Mouse (Mus musculus) c-Kit-negative CD71-positive TER-119-positive erythroid progenitor cells, embryonic 14.5 days (primary cell): ENCODE data around the gene Mogs.
A peak's percentile ranks its signal among the peaks of the same experiment; 100 is the strongest.

Experiments used
- DNase-seq: peaks from one replicate; pipeline ENCODE4 v3.0.0-alpha.2; 2013; ENCODE audit warnings: low read depth, low spot score

Mogs gene

DNA sequence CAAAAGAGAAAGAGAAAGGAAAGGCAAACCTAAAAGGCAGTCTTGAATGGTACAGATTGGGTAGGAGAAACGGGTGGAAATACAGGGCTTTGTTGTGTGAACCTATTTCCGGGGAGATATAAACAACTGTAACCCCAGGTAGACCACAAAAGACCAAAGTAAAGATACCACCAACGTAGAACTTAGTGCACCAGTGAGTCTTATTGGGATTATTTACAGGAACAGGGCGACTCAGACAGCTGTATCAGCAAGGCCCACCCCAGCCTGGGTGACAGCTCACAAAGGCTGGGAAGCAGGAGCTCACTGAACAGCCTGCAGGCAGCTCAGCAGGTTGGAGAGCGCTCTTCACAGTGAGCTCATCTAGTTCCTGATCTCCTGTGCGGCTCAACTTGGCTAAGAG is 19.3 kb upstream of the Mogs start:
- DNase-seq, result no peak

DNA sequence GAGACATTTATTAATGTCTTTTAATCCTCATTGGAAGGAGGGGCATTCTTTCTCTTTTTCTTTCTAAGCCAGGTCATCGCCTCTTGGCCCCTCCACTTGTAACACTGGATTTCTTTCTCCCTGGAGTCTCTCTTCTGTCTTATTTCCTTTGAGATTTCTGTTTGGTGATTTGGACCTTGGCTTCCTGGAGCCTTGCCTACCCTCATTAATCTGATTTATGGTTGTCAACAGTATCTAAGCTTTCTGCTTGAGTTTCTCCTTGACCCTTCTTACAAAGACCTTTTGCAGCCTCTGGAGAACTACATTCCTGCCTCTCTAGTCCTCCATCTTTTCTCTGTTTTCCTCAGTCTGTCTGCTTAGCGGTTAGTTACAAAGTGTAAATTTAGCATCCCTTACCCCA is 16.9 kb upstream of the Mogs start:
- DNase-seq, result no peak

DNA sequence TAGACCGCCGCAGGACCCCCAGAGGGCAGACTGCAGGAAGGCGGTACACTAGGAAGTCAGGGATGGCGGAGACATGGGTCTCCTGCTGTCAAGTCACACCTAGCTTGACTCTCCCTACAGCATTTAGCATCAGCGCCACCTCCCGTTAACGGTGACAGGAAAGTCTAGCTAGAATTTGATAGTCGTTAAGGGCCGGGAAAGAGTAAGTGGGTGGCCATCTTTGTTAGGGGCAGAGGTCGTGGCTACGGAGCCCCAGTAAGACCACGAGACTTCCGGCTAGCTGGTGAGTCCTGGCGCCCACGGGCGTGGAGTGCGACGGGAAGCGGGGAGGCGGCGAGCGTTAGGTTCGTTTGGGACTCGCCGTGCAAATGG is 14.0 kb upstream of the Mogs start, which contains the start of the genes Ccdc142 and Gm42688:
Gene Ccdc142, plus strand, starts transcription at position 286 of the 372 bp plus-strand sequence.
Gene Gm42688, plus strand, starts transcription at position 302 of the 372 bp plus-strand sequence.
- no peak for DNase-seq

DNA sequence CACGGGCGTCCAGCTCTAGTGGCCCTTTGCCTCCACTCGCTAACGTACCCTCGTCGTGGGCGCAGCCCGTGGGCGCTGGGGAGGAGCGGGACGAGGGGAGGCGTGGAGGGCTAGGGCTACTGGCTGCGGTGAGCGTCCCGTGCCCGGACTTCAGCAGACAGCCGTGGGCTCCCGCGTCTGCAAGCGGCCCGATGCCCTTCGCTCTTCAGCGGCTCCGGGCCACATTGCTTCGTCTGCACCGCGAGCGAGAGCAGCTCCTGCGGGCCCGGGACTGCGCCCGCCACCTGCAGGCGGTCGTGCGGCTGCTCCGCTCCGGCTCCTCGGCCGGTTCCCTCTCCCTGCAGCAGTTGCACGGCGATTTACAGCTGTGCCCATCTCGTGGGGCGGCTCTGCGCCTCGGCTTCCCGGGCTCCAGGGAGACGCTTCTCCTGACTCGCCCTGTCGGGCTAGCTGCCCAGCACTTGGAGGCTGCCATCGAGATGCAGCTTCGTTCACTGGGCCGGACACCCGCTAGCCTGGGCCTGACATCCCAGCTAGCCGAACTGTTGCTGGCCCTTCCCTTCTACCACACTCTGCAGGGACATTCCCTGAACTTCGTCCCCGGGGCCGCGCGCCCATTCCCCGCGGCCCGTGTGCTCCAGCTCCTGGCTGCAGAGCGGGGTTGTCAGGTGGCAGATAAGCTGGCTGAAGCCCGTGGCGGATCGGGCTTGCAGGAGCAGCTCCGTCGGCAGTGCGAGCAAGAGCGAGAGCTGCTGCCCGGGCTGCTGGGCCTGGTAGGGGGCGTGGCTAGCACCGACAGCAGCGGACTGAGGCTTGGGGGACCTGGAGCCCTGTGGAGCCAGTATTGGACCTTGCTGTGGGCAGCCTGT is 13.4 kb upstream of the Mogs start:
- no peak for DNase-seq

DNA sequence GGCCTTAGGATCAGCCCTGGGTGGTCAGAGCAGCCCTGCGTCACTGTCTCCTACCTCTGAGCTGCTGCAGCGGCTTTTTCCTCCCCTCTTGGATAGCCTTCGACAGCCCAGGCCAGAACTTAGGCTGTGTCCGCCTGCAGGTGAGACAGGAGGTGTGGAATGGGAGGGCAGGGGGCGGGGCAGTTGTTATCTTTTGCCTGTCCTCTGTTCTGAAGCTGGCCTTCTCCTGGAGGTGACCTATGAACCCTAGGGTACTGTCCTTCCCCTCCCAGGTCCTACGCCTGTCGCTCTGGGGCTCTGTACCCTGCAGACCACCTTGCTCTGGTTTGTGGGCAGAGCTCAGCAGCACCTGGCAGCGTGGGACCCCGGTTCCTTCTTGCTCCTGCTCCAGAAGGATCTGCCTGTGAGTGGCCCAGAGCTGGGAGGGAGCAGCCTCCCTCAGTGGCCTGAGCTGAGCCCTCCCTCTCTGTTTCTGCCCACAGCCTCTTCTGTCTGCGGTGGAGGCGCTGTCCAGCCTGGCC is 12.1 kb upstream of the Mogs start:
- no peak for DNase-seq

DNA sequence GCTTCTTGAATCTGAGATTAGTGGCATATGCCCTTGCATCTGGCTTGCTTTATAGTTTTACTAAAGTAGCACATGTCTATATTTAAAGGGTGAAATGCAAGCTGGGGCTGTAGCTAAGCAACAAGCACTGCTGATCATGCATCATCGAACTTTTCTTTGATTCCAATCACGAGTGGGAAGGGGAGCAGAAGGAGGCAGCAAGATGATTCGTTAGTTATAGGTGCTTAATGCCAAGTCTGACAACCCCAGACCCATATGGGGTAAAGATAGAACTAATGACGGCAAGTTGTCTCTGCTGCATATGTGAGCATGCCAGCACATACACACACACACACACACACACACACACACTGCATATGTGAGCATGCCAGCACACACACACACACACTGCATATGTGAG is 11.1 kb upstream of the Mogs start:
- DNase-seq, result no peak

DNA sequence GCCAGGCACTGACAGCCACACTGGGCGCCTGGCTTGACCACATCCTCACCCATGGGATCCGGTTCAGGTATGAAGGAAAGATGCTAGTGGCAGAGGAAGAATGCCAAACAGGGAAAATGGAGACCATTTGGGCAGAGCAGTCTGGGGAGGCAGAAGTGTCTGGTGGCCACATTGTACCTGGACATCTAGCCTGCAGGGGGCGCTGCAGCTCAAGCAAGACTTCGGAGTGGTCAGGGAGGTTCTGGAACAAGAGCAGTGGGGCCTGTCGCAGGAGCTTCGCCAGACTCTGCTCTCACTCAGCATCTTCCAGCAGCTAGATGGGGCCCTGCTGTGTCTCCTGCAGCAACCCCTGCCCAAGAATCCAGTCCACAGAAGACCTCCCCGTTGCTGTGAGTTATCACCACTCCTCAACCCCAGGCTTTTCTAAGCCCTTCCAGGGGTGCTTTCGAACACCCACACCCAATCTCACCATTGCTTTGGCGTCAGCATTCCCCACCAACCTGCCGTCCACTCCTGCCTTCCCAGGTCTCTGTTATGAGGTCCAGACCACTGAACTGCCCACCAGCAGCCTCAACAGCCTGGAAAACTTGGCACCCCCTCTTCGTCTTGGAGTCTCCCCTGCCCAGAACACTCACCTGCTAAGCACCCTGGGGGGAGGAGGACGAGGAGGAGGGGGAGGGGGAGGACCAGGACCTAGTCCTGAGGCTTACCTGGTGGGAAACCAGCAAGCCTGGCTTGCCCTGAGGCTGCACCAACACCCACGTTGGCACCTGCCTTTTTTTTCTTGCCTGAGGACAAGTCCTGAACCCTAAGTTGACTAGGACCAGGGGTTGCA is 7.5 kb upstream of the Mogs start:
- peak; percentile 73 for DNase-seq

DNA sequence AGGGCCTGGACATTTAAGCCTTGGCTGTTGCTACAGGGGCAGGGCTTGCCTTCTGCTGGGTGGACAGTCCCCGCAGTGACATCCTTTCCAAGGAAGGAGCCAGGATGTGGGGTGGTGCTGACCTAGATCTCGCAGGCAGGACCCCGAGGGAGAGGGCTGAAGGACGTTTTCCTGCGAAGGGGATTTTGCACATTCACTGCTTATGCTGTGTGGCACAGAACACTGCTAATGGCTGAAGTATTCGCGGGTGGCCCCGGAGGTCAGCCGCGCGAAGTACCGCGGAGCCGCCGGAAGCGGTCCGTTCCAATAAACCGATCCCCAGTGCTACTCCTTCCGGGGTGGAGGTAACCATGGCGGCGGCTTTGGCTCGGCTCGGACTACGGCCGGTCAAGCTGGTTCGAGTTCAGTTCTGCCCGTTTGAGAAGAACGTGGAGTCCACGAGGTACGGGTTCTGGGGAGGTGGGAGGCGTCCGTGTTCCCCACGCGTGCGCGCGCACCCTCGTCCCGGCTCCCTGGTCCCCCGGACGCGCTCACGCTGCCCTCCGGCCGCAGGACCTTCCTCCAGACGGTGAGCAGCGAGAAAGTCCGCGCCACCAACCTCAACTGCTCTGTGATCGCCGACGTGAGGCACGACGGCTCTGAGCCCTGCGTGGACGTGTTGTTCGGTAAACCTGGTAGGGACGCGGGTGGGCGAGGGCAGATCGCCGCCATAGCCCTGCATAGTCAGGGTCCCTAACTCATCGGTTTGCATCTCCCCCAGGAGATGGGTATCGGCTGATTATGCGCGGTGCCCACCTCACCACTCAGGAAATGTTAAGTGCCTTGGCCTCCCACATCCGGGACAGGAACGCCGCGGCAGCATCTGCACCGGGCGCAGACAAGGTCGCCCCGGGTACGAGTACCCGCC is 6.3 kb upstream of the Mogs start, which contains the start of gene Mrpl53:
Gene Mrpl53, plus strand, starts transcription at position 279 of the 907 bp plus-strand sequence.
- DNase-seq, result no peak

DNA sequence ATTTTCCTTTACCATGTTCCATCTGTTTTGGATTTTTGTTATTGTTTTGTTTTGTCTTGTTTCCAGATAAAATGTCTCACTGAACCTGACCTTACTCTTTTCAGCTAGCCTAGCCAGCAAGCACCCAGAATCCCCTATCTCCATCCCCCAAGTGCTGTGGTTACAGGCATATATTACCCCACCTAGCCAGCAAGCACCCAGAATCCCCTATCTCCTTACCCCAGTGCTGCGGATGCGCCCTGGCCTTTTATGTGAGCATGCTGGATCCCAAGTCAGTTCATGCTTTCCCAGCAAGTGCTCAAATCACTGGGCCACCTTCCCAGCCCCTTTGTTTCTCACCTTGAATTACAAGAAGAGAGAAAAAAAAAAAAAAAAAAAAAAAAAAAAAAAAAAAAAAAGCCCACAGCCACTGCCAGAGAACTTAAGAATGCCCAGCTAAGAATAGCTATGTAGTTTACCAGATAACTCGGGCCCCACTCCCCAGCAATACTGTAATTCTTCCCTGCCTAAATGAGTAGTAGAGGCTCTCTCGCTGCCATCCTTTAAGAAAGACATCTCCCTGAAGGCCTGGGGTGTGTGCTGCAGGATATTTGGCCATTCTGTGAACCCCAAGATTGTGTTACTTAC is 3.7 kb upstream of the Mogs start:
- no peak for DNase-seq

DNA sequence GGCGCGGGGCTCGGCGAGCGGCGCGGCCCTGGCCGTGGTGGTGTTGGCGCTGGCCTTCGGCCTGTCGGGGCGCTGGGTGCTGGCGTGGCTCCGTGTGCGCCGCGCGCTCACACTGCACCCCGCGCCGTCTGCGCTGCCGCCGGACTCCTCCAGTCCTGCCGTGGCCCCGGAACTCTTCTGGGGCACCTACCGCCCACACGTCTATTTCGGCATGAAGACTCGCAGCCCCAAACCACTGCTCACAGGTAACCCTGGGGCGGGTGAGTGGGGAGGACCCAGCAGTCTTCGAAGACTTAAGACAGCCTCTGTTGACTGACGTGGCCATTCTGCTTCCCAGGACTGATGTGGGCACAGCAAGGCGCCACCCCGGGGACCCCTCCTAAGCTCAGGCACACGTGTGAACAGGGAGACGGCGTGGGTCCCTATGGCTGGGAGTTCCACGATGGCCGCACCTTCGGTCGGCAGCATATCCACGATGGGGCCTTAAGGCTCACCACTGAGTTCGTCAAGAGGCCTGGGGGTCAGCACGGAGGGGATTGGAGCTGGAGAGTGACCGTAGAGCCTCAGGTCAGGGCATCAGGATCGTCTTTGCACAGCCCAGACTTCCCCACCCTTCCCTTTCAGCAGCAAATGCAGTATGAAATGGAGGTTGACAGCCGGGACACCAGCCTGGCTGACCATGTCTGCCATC is 531 bp downstream of the Mogs start:
- DNase-seq, result no peak

DNA sequence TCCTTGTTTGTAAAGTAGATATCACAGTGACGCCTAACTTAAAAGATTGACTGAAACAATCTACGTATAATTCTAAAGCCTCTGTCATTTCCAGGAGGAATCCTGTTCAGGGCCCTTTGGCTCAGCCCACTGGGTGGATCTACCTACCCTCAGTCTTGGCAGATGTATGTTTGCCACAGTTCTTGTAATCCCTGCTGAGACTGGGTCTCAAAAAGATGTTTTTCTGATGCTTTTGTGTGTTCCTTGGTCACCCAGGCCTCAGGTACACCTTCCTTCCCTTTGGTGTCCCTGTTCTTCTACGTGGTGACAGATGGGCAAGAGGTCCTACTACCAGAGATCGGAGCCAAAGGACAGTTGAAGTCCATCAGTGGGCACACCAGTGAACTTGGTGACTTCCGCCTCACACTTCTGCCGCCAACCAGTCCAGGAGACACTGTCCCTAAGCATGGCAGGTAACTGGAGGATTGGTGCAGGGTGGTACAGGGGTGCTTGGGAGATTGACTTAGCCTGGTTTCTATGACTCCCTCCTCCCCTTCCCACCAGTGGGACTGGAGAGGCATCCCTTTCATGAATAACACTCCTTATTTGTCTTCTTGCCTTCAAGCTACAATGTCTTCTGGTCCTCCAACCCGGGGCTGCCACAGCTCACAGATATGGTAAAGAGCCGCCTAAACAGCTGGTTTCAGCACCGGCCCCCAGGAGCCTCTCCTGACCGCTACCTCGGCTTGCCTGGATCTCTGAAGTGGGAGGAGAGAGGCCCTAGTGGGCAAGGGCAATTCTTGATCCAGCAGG is 1.3 kb downstream of the Mogs start:
- no peak for DNase-seq

DNA sequence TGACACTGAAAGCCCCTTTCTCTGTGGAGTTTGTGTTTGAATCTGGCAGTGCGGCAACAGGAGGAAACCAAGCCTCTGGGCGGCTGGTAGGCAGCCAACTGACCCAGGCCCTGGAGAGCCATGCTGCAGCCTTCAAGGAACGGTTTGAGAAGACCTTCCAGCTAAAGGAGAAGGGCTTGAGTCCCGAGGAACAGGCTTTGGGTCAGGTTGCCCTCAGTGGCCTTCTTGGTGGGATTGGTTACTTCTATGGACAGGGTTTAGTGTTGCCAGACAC is 1.8 kb downstream of the Mogs start:
- DNase-seq, result no peak

DNA sequence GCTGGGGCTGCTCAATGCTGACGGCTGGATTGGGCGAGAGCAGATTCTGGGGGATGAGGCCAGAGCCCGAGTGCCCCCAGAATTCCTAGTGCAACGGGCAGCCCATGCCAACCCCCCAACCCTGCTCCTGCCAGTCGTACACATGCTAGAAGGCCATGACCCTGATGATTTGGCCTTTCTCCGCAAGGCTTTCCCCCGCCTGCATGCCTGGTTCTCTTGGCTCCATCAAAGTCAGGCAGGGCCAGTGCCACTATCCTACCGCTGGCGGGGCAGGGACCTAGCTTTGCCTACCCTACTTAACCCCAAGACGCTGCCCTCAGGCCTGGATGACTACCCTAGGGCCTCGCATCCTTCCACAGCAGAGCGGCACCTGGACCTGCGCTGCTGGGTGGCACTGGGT is 2.3 kb downstream of the Mogs start:
- no peak for DNase-seq

DNA sequence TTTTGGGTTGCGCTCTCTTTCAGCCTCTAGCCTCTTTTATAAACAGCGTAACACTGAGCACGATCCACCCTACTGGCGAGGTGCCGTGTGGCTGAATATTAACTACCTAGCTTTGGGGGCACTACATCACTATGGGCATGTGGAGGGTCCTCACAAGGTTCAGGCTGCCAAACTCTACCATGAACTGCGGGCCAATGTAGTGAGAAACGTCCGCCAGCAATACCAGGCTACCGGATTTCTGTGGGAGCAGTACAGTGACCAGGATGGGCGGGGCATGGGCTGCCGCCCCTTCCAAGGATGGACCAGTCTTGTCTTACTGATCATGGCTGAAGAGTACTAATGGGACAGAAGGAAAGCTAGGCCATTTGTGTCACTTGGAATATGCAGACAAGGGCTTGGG is 3.1 kb downstream of the Mogs start:
- DNase-seq, result no peak

DNA sequence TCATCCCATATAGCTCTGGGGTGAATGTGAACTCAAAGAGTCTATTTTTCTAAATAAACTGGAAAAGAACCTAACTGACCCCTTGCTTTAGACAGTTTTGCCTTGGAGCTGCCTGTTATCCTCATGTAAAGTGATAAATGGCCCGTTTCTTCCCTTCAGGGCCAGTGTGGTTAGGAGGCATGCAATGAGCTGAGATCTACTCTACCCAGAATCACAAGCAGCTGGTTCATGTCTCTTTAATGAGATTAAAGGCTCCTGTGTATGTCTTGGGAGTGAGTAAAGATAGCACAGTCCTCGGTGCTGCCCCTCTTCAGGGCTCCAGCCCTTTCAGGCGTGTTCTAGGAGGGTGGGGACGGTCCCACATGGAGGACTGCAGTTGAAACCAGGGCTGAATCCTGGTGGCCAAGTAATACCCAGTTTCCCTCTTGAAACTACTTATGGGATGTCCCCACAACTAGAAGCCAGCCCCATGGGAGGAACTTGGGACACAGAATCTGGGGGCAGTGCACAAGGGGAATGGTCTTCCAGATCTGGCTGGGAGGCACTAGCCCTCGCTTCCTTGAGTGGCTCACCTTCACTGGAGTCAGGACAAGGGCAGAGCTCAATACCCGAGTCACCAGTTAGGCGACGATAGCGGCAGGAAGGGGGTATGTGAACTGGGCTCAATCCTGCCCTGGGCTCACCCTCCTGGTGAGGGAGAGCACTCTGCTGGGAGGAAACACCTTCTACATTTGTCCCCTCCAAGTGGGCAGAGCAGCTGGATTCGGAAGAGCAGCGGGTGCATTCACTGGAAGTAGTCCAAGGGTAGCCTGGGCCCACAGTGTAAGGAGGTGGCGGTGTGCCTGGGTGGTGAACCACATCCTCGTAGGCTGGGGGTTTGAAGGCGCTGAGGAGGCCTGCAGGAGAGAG is 3.8 kb downstream of the Mogs start:
- no peak for DNase-seq

DNA sequence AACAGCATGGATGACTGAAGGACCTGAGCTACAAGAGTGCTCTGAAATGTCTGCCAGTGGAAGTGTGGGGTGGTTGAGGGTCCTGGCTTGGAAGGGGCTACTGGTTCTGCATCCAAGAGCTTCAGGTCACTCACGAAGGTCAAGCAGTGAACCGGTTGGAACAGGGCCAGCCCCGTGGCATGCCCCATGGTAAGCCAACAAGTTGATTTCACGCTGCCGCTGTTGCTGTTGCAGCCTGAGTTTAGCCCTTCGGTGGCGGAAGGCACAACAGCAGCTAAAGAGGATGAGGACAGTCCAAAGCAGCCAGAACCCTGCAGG is 4.4 kb downstream of the Mogs start:
- DNase-seq, result no peak

DNA sequence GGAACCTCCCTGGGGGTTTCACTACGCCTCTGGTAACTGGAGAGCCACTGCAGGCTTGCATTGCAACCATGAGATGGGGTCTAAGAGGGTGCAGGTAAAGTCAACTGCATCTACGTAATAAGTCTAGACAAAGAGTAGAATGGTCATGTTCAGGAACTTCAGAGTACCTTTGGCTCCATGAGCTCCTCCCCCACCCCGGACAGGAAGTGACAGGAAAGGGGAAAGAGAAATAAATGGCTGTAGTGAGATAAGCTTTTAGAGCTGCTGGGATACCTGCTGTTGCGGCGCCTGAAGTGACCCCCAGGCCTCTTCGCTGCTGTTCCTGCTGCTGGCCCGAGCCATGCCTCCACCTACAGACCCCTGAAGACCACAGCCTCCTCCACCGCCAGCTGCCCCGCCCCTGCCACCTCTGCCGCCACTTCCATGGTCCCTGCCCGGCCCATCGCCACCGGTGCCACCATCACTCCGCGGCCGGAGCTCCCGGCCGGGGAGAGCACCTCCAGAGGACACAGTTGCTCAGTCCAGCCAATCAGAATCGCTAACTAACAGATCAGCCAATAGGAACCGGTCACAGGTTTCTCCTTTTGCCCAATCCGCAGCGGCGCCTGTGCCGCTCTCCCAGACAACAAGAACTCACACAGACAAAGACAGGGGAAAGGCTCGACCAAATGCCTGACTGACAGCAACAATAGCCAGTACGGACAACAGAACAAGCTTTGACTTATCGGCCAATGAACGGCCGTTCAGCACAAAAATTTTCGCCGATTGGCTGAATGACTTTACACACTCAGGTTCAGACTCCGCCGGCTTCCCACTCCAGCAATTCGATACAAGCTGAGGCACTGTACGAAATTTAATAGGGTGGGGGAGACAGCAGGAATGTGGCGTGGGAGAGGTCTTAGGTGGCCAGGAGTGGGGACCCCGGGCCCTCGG is 5.9 kb downstream of the Mogs start, which contains the start of gene Wbp1:
Gene Wbp1, minus strand, starts transcription at position 630 of the 933 bp plus-strand sequence.
- DNase-seq, result peak; percentile 92
